Comparison of ENCODE assay signal across 31 mouse cellular contexts in the genomic region with DNA sequence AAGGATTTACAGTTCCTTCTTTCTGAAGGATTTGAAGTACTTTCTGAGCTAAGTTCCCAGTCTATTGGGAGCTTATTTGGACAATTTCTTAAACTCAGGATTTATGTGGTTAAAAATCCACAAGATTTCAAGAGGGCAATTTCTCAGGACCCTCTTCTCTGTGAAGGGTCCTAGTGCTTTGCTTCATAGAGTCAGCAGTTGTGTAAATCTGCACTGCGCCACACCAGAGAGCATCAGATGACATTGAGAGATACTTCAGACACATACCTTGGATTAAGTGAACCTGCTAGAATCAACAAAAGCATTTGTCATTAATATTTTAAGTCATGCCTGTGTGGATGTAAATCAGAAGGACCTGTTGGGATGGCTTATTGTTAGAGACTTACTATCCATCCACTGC.
"Had no signal": no experiment of that assay in that cellular context is flagged by ENCODE, and none has a peak within 500 bp of the region (broad histone marks: within the 10 kb centered on the region; RNA-seq: fewer than 3 reads in every experiment).

No protein-coding gene starts in this region.

- H3K4me1 ChIP-seq: heart, embryonic 10.5 days; heart, embryonic 15.5 days; hindbrain, embryonic 10.5 days; hindbrain, embryonic 12.5 days; intestine, embryonic 15.5 days had no signal

- H3K9me3 ChIP-seq: heart, embryonic 10.5 days; heart, embryonic 12.5 days; heart, embryonic 13.5 days; heart, embryonic 15.5 days; hindbrain, embryonic 10.5 days; hindbrain, embryonic 12.5 days; hindbrain, embryonic 15.5 days; intestine, embryonic 15.5 days had no signal

- H3K4me3 ChIP-seq: heart, adult 2 months; heart, embryonic 10.5 days; heart, embryonic 12.5 days; heart, embryonic 13.5 days; heart, embryonic 15.5 days; hindbrain, embryonic 10.5 days; hindbrain, embryonic 12.5 days; hindbrain, embryonic 13.5 days; hindbrain, embryonic 15.5 days; intestine, embryonic 15.5 days; layer of hippocampus, adult 2 months; left cerebral cortex, adult 2 months had no signal

- H3K27me3 ChIP-seq: heart, embryonic 12.5 days; heart, embryonic 13.5 days; heart, embryonic 15.5 days; hindbrain, embryonic 12.5 days; hindbrain, embryonic 13.5 days; hindbrain, embryonic 15.5 days; intestine, embryonic 15.5 days had no signal

- H3K36me3 ChIP-seq: heart, embryonic 10.5 days; heart, embryonic 12.5 days; heart, embryonic 13.5 days; heart, embryonic 15.5 days; hindbrain, embryonic 10.5 days; hindbrain, embryonic 12.5 days; hindbrain, embryonic 13.5 days; hindbrain, embryonic 15.5 days; intestine, embryonic 15.5 days had no signal

- ATAC-seq: hindbrain, embryonic 16.5 days; hindbrain, postnatal 0 days; inflammation-experienced regulatory T-cells, adult 6 months; intestine, embryonic 15.5 days; intestine, embryonic 16.5 days; intestine, postnatal 0 days had no signal

- H3K27ac ChIP-seq: heart, adult 2 months; heart, embryonic 10.5 days; heart, embryonic 13.5 days; heart, embryonic 15.5 days; hindbrain, embryonic 10.5 days; hindbrain, embryonic 12.5 days; hindbrain, embryonic 13.5 days; hindbrain, embryonic 14.5 days; hindbrain, embryonic 15.5 days; hindbrain, postnatal 0 days; intestine, embryonic 15.5 days; layer of hippocampus, adult 2 months; left cerebral cortex, adult 2 months had no signal

- DNase-seq: heart, adult 18-20 months; heart, adult 2 months; heart, postnatal 10 days; heart, postnatal 14 days; heart, postnatal 36 days; heart, postnatal 4 days; kidney, adult 18-20 months; kidney, adult 9 months; kidney, postnatal 10 days; kidney, postnatal 14 days; kidney, postnatal 36 days; layer of hippocampus, adult 9-11 months; layer of hippocampus, postnatal 36 days had no signal

- H3K4me2 ChIP-seq: heart, embryonic 11.5 days; heart, embryonic 12.5 days; heart, embryonic 13.5 days; heart, embryonic 15.5 days; hindbrain, embryonic 12.5 days; hindbrain, embryonic 13.5 days; hindbrain, embryonic 14.5 days; hindbrain, embryonic 15.5 days; intestine, embryonic 15.5 days had no signal

- H3K9ac ChIP-seq: heart, embryonic 12.5 days; heart, embryonic 13.5 days; heart, embryonic 15.5 days; hindbrain, embryonic 12.5 days; hindbrain, embryonic 13.5 days; hindbrain, embryonic 14.5 days; hindbrain, embryonic 15.5 days; intestine, embryonic 15.5 days had no signal
